Mouse (Mus musculus) midbrain, embryonic 10.5 days (tissue): Measurements from ENCODE around the gene 9130409I23Rik. TPM values are rescaled to one million over a fixed set of nuclear protein-coding genes. Genes with fewer than 3 reads are reported as not detected.
A peak's percentile ranks its signal among the peaks of the same experiment; 100 is the strongest.

ENCODE experiments used
- DNase-seq: peaks from one replicate; pipeline ENCODE4 v3.0.0-alpha.2; 2017; ENCODE audit warnings: low spot score
- H3K27ac ChIP-seq: fragments of 300-500 bp; sonication (generic); replicated peaks from 2 replicates; pipeline ENCODE4 v1.5.1; 2016; ENCODE audit warnings: mild to moderate bottlenecking
- H3K27me3 ChIP-seq: fragments of 300-500 bp; sonication (generic); 2 replicates; pipeline ENCODE4 v1.6.1; 2016; ENCODE audit warnings: low read depth, mild to moderate bottlenecking; ENCODE audit not compliant: poor library complexity, severe bottlenecking
- H3K36me3 ChIP-seq: fragments of 300-500 bp; sonication (generic); 2 replicates; pipeline ENCODE4 v1.6.1; 2016; ENCODE audit warnings: mild to moderate bottlenecking, moderate library complexity
- H3K4me1 ChIP-seq: fragments of 300-500 bp; sonication (generic); 2 replicates; pipeline ENCODE4 v1.6.1; 2016
- H3K4me3 ChIP-seq: fragments of 300-500 bp; sonication (generic); 2 replicates; pipeline ENCODE4 v1.5.1; 2016; ENCODE audit warnings: mild to moderate bottlenecking, moderate library complexity
- H3K9me3 ChIP-seq: fragments of 300-500 bp; sonication (generic); replicated peaks from 2 replicates; pipeline ENCODE4 v1.6.1; 2016; ENCODE audit warnings: mild to moderate bottlenecking
- WGBS: fragments of 180-500 bp; shearing (Covaris S2); methylation state at CpG from one replicate; pipeline ENCODE4 v1.1.7; 2016; 5-methylcytosine and 5-hydroxymethylcytosine counted together
- polyA plus RNA-seq: library from polyadenylated mRNA; unstranded; fragments of >200 nt; fragmentation: Nextera tagmentation; extraction: Ambion mirVana; gene quantifications from 2 replicates; pipeline ENCODE4 v1.2.1, GENCODE M21; 2016

The 9130409I23Rik gene
- not detected in 2 replicates for polyA plus RNA-seq

GRCm38 (mm10) chr1:181050937-181051336, at the start of gene 9130409I23Rik:
TSS of gene 9130409I23Rik (plus strand) at chr1:181051237.
- Histone ChIP-seq H3K36me3 (no peaks in the 10 kb centered on the region), H3K27ac (no peak within 1 kb of the TSS), H3K27me3 (no peaks in the 10 kb centered on the region), H3K9me3 (no peaks in the 10 kb centered on the region), H3K4me3 (no peak within 1 kb of the TSS), H3K4me1 (no peaks in the 10 kb centered on the region)
- no peak for DNase-seq
- WGBS: 85% methylated on average over 6 of the region's 6 CpGs

- Histone ChIP-seq H3K9me3 (no peaks in the 10 kb centered on the region), H3K27me3 (no peaks in the 10 kb centered on the region), H3K4me3 (no peak overlapping the region), H3K36me3 (no peaks in the 10 kb centered on the region), H3K27ac (no peak overlapping the region), H3K4me1 (peaks cover 10% of the 10 kb centered on the region)
- 83% methylated on average over 3 of the region's 3 CpGs for WGBS
- DNase-seq: no peak
Observed at GRCm38 (mm10) chr1:181001621-181002020, 49.4 kb upstream of the 9130409I23Rik start.

- H3K4me1 ChIP-seq: peaks cover 10% of the 10 kb centered on the region
- H3K4me3 ChIP-seq: no peak overlapping the region
- 82% methylated on average over 2 of the region's 2 CpGs for WGBS
- no peaks in the 10 kb centered on the region for H3K36me3 ChIP-seq
- no peak overlapping the region for H3K27ac ChIP-seq
- no peaks in the 10 kb centered on the region for H3K27me3 ChIP-seq
- no peaks in the 10 kb centered on the region for H3K9me3 ChIP-seq
- DNase-seq: no peak
Observed at GRCm38 (mm10) chr1:181003790-181004189, 47.2 kb upstream of the 9130409I23Rik start.

- no peak overlapping the region for H3K4me3 ChIP-seq
- no peak for DNase-seq
Observed at GRCm38 (mm10) chr1:181005331-181005730, 45.7 kb upstream of the 9130409I23Rik start.

GRCm38 (mm10) chr1:181007831-181008230, 43.2 kb upstream of the 9130409I23Rik start:
- Histone ChIP-seq H3K4me3 (no peak overlapping the region), H3K9me3 (no peaks in the 10 kb centered on the region), H3K27me3 (no peaks in the 10 kb centered on the region), H3K27ac (no peak overlapping the region), H3K36me3 (no peaks in the 10 kb centered on the region), H3K4me1 (0 out of 2 replicates have a peak, but pooled peaks cover 4% of the 10 kb centered on the region)
- WGBS: 90% methylated on average over 6 of the region's 6 CpGs
- DNase-seq: no peak

More at GRCm38 (mm10) chr1:181005331-181005730, 45.7 kb upstream of the 9130409I23Rik start:
- H3K9me3 ChIP-seq: no peaks in the 10 kb centered on the region
- no peaks in the 10 kb centered on the region for H3K27me3 ChIP-seq
- no peak overlapping the region for H3K27ac ChIP-seq
- WGBS: 85% methylated on average over 8 of the region's 8 CpGs
- H3K36me3 ChIP-seq: no peaks in the 10 kb centered on the region
- H3K4me1 ChIP-seq: peaks cover 11% of the 10 kb centered on the region

- H3K4me3 ChIP-seq: no peak overlapping the region
- no peaks in the 10 kb centered on the region for H3K36me3 ChIP-seq
- H3K27me3 ChIP-seq: no peaks in the 10 kb centered on the region
- WGBS: 98% methylated on average over 2 of the region's 2 CpGs
- H3K27ac ChIP-seq: no peak overlapping the region
- no peaks in the 10 kb centered on the region for H3K9me3 ChIP-seq
- 0 out of 2 replicates have a peak, but pooled peaks cover 4% of the 10 kb centered on the region for H3K4me1 ChIP-seq
- no peak for DNase-seq
Observed at GRCm38 (mm10) chr1:181008266-181008665, 42.8 kb upstream of the 9130409I23Rik start.

- H3K27me3 ChIP-seq: no peaks in the 10 kb centered on the region
- H3K4me1 ChIP-seq: 0 out of 2 replicates have a peak, but pooled peaks cover 4% of the 10 kb centered on the region
- H3K27ac ChIP-seq: no peak overlapping the region
- H3K4me3 ChIP-seq: no peak overlapping the region
- no peaks in the 10 kb centered on the region for H3K36me3 ChIP-seq
- no peak for DNase-seq
- 91% methylated on average over 4 of the region's 4 CpGs for WGBS
- H3K9me3 ChIP-seq: no peaks in the 10 kb centered on the region
Observed at GRCm38 (mm10) chr1:181009011-181009590, 41.9 kb upstream of the 9130409I23Rik start.

- Histone ChIP-seq H3K4me1 (0 out of 2 replicates have a peak, but pooled peaks cover 4% of the 10 kb centered on the region), H3K27me3 (no peaks in the 10 kb centered on the region), H3K36me3 (no peaks in the 10 kb centered on the region), H3K9me3 (no peaks in the 10 kb centered on the region), H3K4me3 (no peak overlapping the region), H3K27ac (no peak overlapping the region)
- 81% methylated on average over 3 of the region's 3 CpGs for WGBS
- no peak for DNase-seq
Observed at GRCm38 (mm10) chr1:181009754-181010153, 41.3 kb upstream of the 9130409I23Rik start.

- H3K9me3 ChIP-seq: no peaks in the 10 kb centered on the region
- H3K4me3 ChIP-seq: no peak overlapping the region
- H3K36me3 ChIP-seq: no peaks in the 10 kb centered on the region
- WGBS: 66% methylated on average over 4 of the region's 4 CpGs
- peaks cover 5% of the 10 kb centered on the region; the same call in 1 of the 2 replicates for H3K4me1 ChIP-seq
- H3K27me3 ChIP-seq: peaks cover 2% of the 10 kb centered on the region
- DNase-seq: no peak
- H3K27ac ChIP-seq: 0 out of 2 replicates have a peak overlapping the region, but pooled peaks have one; percentile 17
Observed at GRCm38 (mm10) chr1:181010171-181010932, 40.7 kb upstream of the 9130409I23Rik start.

- no peak overlapping the region for H3K4me3 ChIP-seq
- 68% methylated on average over 5 of the region's 5 CpGs for WGBS
- H3K4me1 ChIP-seq: peaks cover 17% of the 10 kb centered on the region
- no peaks in the 10 kb centered on the region for H3K9me3 ChIP-seq
- DNase-seq: no peak
- H3K36me3 ChIP-seq: no peaks in the 10 kb centered on the region
- H3K27ac ChIP-seq: no peak overlapping the region
- peaks cover 14% of the 10 kb centered on the region for H3K27me3 ChIP-seq
Observed at GRCm38 (mm10) chr1:181011601-181012000, 39.4 kb upstream of the 9130409I23Rik start.

- DNase-seq: no peak
- H3K36me3 ChIP-seq: no peaks in the 10 kb centered on the region
- WGBS: 84% methylated on average over 3 of the region's 3 CpGs
- H3K4me3 ChIP-seq: no peak overlapping the region
- peaks cover 20% of the 10 kb centered on the region for H3K27me3 ChIP-seq
- no peaks in the 10 kb centered on the region for H3K9me3 ChIP-seq
- no peak overlapping the region for H3K27ac ChIP-seq
- peaks cover 25% of the 10 kb centered on the region for H3K4me1 ChIP-seq
Observed at GRCm38 (mm10) chr1:181012416-181012815, 38.6 kb upstream of the 9130409I23Rik start.

- H3K9me3 ChIP-seq: no peaks in the 10 kb centered on the region
- H3K4me1 ChIP-seq: peaks cover 27% of the 10 kb centered on the region
- DNase-seq: no peak
- H3K36me3 ChIP-seq: no peaks in the 10 kb centered on the region
- no peak overlapping the region for H3K4me3 ChIP-seq
- H3K27me3 ChIP-seq: peaks cover 31% of the 10 kb centered on the region
- H3K27ac ChIP-seq: no peak overlapping the region
- 76% methylated on average over 6 of the region's 6 CpGs for WGBS
Observed at GRCm38 (mm10) chr1:181013446-181013845, 37.6 kb upstream of the 9130409I23Rik start.
